Mouse (Mus musculus): ENCODE measurements around the gene Lrrn2.

GRCm38 (mm10) chr1:132851296-132851695 lies 28.8 kb upstream of the Lrrn2 start:
- no peak for TF ChIP-seq CTCF (IDR thresholded peaks at IDR 0.05; ENCODE audit: control insufficient read depth, insufficient read depth, insufficient replicate concordance, low read depth, low read length)
- no peak for TF ChIP-seq POLR2A (IDR thresholded peaks at IDR 0.05; ENCODE audit: control insufficient read depth, low read depth, low read length)
